Mouse (Mus musculus): Measurements from ENCODE around the gene Rnf152.

Rnf152 gene

DNA sequence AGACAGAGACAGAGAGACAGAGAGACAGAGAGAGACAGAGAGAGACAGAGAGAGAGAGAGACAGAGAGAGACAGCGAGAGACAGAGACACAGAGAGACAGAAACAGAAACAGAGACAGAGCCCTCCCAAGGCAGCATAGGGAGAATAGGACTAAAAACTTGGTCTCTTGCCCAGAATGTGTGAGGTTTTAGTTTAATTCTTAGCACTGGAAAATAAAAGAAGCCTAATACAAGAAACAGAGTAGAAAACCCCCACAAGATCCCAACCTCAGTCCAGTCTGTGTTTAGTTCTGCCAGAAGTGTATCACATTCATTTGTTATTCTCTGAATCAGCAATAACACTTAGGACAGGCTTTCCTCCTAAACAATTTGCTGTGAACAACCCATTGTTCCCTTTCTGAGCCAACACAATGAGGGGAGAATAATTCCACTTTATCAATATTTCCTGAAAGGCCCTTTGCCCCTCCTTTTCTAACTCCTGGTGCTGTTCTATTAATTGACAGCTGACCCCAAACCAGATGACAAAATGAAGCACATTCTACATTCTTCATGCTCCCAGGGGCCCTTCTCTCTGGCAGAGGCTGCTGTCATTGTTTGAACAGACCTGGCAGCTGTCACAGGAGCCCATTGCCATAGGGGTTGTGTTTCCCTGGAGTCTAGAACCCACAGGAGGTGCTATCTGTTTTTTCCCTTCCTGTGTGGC, 44.5 kb downstream of the Rnf152 start:
- DNase-seq = peak; percentile 34

DNA sequence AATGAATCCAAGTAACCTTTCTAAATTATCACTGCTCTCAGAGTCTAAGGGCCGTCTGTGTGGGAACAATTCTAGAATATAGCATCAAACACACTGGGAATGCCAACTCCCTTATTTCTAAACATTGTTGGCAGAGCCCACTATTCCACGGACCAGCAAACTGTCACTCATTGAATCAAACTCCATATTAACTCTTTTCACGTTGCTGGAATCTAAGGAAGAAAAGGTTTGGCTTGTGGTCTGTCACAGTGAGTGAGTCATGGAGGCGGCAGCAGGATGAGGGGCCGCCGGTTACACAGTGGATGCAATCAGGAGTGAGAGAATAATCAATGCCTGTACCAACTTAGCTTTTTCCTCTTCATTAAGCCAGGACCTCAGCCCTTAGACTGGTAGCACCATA, 54.3 kb downstream of the Rnf152 start:
- DNase-seq = no peak

DNA sequence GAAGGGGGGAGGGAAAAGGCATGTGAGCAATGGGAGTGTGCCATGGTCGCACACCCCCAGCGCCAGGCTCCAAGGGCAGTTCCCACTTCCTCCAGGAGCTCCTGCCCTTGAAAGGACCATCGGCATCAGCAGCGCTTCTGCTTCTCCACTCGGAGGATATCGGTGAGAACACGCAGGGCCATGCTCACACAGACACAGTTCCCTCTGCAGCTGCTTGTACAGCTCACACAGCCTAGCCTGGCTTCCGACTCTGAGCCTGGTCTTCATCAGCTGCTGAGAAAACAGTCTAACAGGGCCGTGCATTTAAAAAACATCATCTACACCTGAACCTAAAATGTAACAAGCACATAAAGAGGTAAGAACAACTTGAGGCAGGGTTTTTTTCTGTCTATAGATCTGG, 54.7 kb downstream of the Rnf152 start:
- DNase-seq = no peak

DNA sequence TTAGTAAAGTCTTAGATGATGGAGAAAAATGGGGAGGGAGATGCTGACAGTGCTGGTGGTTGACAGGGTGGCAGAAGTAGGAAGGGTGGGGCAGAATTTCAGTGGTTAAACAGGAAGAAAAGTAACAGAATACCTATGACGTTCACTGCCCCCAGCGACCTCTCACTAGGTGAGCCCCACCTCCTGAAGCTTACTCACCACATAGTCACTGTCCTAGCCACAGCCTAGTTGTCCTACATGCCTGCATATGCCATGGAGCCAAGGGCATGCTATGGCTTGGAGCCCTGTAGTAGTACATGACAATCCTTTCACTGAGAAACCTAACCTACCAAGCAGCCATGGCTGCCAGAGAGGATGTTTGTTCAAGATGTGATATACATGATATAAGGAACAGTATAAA, 64.7 kb downstream of the Rnf152 start:
- DNase-seq = no peak

DNA sequence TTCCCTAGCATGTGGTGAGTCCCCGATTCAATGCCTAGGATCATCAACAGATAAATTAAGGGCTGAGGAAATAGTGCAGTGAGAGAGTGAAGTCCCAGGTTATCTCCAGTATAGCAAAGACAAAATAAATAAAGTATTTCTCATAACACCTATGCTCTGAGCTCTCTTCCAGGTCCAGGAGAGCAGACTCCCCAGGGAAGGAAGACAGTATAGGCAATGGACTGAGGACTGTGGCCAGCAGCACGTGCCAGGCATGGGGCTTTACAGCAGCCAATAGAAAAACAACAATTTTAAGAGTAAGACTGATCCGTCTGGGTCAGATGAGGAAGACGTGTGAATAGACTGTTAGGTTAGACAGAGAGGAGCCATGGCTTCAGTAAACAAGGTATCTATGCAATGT, 69.0 kb downstream of the Rnf152 start:
- DNase-seq = no peak

DNA sequence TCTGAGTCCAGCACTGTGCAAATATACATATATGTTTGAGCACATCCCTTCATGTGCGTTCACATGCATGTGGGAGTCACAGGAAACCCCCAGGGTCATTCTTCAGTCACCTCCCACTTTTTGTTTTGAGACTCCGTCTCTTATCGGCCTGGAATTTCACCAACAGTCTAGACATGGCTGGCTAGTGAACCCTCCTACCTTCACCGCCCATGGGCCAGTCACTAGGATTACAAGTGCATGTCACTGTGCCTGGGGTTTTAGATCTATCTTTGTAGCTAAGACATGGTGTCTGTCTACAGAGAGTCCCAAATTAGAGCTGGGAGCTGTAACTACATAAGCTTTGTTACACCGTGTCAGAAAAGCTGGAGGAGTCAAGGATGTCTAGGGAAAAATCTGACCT, 69.6 kb downstream of the Rnf152 start:
- no peak for DNase-seq

DNA sequence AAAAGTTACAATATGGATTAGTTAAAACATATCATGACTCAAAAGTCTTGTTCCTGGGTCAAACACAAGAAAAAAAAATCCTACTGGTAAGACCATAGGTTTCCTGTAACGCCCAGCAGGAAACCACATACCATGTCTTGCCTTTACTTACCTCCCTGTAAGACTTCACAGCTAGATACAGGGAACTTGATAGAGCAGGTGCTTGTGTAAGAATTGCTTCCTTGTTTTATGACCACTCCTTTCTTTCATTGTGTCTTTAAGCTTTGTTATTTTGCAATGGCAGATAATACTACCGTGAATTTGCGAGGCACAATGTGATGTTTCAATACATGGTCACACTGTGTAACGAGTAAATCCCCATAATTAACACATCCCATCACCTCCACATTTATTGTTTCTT, 71.5 kb downstream of the Rnf152 start:
- no peak for DNase-seq

DNA sequence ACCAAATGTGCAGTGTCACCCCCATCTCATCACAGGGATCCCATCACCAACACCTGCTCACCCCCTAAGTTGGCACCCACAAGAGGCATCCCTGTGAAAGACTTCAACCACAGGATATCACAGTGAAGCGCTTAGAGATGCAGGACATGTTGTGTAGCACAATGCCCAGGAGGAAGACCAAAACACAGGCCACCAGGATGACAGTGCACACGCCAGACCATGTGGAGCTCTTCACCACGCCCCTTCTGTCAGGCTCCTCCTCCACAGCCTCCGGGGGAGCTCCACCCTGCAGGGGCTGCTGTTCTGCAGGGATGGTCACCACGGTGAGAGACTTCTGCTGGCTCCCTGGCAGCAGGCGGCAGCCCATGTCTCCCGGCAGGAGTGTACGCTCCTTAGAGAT, 72.4 kb downstream of the Rnf152 start:
- no peak for DNase-seq

DNA sequence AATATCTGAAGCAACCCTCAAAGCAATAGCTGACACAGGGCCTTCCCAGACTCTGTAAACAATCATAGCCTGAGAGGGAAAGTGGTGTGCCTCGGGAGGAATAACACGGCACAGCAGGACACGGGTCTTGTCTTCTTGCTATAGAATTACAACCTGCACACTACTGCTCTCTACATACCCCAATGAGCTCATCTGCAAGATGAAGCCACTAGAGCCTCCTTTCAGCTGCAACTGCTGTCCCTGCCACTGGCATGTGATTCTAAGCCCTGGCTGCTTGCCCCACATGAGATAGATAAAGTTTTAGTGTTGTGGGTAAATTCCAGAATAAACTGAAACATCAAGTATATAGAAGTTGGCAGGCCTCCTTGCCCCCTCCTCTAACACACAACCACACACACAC, 75.2 kb downstream of the Rnf152 start:
- no peak for DNase-seq

DNA sequence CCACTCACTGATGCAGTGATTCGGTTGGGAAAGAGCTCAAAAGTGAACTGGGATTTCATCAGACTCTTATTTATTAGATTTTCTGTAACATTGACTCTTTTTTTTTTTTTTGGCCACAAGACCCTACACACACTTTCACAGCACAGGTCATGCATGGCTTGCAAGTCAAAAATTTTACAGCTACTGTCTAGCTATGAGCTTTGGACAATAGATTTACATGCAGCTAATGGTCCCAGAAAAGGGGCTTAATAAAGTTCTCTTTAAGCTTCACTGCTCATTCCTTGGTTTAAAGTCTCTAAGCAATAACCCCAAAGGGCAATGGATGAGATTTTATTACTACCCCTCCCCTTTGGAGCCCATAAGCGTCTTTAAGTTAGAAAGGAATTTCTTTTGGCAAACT, 76.3 kb downstream of the Rnf152 start:
- no peak for DNase-seq

DNA sequence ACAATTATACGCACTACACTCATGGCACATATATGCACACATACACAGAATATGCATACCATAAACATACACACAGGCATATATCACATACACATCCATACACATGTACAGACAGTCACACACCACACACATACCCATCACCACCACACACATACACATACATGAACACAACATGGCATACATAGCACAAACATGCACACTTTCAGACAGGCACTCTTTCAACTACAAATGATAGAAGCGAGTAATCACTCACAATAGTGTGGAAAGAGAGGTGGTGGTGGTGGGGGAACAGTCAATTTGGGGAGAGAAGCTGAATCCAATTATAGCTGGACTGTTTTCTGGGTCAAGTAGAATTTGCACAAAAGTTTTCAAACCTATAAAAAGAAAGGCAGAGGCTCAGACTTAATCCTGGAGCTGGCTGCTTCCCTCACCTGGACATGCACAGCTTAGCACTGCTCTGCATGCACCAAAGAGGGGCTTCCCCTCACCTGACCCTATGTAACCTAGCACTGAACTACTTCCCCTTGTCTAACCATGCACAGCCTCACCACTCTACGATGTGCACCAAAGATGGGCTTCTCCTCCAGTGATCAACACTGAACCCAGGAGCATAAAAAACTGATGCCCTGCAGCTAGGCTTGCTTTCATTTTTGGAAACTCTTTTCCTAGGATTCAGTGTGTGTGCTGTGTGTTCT, 81.9 kb downstream of the Rnf152 start:
- DNase-seq = no peak

DNA sequence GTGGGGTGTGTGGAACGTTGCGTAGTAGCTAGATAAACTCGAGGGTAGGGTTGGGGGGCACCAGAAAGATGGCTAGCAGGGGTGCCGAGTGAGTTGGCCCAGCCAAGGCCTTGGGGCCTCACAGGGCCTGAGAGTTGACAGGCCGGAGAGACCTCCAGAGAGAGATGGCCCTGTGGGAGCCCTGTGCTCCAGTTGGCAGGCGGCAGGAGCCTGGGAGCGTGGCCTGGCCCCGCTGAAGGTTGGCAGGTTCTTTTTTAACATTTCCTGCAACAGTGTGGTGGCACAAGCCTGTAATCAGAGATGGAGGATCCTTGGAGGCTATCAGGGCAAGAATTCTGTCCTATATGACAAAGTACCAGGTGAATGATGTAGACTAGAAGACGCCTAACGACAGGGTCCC, 85.4 kb downstream of the Rnf152 start:
- no peak for DNase-seq

DNA sequence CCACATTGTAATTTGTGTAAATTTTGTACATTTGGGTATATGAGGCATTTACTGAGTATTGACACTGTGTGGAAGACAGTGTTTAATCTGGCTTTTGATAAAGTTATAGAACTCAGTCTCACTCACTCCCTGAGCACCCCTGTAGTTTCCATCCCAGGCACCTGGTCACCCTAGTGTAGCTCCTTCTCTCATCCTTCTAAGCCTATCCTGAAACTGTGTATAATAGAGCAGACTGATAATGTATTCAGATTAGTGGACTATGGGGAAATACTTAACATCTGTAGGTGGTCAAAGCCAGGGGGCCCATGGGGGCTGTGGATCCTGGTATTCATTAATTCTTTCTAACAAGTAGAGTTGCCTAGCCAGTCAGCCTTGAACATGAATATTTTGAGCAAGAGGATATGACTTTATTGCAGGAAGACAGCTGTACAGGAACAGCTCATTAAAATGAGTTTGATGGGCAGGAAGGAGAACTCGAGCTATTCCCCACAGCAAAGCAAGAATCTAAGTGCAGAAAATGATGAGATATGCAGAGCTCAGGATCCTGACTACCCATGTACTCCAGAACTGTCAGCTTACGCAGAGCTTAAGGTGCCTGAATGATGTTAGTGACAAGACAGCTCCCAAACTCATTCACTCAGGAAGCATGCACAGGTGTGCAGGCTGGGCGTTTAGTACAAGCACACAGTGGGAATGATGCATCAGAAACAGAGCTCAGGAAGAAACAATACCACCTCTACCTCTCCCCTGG, 93.1 kb downstream of the Rnf152 start:
- DNase-seq = no peak

DNA sequence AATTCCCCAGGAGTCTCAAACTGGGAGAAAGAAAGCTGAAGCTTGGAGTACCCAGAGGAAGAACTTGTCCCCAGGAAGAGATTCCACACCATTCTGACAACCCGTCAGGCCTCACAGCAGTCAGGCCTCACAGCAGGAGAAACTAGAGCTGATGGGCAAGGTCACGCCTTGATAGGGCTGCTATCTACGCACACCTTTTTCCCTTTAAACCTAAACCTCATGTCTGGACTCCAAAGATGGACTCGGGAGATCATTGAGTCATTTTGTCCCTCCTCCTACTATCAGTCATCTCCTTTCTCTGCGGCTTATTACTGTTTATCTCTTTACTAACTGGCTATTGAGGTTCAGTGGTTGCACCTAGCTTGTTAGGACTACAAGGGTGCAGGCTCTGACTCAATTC, 96.3 kb downstream of the Rnf152 start:
- DNase-seq = no peak

DNA sequence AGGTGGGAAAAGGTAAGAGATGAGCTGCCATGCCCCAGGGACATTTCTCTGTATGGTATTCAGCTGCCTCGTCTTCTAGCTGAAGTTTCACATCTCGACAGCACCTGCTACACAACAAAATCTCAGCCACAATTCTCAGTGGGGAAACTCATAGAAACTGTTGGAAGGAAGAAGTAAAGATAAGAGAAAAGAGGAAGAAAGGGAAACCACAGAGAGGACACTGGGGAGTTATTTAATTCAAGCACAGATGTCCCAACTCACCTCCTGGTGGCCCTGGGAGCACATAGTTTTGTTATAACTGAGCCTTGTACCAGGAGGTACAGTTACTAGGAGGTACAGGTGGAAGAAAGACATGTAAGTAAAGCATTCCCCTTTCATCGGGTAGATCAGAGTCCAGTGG, 99.3 kb downstream of the Rnf152 start:
- no peak for DNase-seq

DNA sequence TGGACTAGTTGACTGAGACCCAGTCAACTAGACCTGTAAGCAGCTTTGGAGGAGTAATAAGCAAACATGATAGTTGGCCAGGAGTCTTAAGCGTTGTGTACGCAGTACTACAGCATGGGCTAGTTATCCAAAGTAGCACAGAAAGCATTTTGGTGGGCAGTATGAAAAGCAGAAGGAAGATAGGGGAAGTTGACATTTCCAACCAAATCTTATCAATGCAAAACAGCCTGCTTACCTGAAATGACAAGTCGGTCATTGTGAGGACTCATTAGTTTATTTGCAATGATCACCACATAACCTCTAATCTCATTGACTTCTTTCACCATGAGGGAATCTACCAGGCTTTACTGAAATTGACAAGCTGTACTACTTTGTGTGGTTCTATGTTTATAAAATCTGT, 107.3 kb downstream of the Rnf152 start:
- no peak for DNase-seq

DNA sequence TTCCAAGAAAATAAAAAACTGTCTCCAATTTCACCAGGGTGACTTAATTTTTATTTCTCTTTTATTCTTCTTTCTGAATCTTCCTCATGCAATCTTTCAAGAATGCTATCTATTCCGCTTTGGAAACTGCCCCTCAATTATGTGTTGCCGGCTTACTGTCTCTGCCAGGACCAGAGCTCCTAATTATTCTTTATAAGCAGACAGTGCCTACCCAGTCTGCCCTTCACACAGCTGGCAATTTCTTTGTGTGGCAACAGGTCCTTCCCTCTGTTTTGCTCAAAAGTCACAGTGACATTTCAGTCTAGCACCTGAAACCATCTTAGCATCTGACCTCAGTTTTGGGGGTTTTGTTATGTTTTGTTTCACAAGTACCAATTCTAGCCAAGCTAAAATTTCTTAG, 109.9 kb downstream of the Rnf152 start:
- no peak for DNase-seq

DNA sequence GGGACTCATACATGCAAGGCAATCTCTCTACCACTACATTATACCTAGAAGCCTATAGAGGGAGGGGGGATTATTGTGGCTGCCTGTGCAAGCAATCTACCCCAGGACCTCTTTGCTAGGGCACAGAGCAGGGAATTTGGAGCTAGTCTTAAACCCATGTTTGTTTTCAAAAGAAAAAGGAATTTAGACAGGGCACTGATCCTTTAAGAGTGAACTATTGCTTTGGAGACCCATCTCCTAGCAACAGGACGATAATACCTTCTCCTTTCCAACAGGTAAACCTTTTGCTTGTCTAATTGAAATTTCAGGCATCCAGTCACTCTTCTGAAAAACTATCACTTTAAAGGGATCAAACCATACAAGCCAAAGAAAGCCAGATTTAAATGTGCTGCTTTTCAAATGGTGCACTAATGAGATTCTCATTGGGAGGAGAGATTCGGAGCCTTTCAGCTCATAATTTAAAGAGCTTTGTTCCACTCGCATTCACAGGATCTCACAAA, 110.4 kb downstream of the Rnf152 start:
- peak; percentile 18 for DNase-seq

DNA sequence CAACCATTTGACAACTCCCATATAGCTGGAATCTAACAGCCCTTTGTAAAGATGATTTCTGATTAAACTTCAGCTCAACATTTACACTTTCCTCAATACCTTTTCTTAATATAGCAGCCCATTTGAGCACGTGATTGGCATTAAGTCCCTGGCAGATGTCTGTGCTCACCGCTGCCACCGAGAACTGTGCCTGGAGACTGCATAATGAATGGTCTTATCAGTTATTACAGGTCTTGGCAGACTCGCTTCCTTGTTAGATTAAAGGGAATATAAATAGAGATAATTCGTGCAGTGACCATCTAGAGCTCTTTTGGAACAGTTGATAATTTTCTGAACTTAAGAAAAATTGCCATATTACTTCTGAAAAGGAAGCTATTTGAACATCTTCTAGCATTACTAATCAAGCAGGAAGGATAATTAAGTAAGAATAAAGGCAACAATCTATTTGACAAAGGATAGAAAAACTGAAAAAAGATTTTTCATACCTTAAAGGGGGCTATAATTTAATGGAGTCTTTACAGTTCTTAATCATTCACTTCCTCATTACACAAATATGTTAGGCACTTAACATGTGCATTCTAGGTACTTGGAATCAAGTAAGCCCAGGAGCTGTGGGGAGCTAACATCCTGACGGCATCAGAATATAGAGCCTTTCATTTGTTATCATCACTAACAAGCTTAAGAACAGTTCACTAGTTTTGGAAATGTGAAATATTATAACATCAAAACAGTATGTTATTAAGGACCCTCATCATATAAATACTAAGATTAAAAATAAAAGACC, 113.0 kb downstream of the Rnf152 start:
- DNase-seq = no peak

DNA sequence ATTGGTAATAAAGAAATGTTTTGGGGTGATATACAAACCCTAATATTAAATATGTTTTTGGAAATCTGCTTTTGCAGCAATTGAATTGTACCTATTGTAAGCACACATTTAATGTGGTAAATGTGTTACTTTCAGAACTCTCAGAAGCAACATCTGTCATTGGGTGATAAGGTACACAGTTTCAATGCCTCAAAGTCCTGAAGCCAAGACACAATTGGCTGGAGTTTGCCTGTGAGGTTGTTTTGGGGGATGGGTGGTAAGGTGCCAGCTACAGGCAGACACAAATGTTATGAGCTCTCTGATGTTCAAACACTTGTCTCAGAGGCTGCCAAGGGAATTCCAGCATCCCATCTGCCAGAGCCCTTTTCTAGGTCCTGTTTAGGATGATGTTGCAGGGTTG, 116.3 kb downstream of the Rnf152 start:
- no peak for DNase-seq

Data from embryo, embryonic 11 days (tissue).